Comparison of ENCODE assay signal across 17 mouse cellular contexts in genomic region chr11:86253342-86253741, GRCm38 (mm10). TPM values are rescaled to one million over a fixed set of nuclear protein-coding genes. Genes with fewer than 3 reads are reported as not detected.
DNase-seq lines count a peak whose midpoint lies in the region; TF ChIP-seq lines count a peak whose summit lies in the region.
"Had no signal": no experiment of that assay in that cellular context is flagged by ENCODE, and none has a peak within 500 bp of the region (broad histone marks: within the 10 kb centered on the region; RNA-seq: fewer than 3 reads in every experiment).

No protein-coding gene starts in this region.

- no peak overlapping the region for H3K4me3 ChIP-seq in MEL (ENCODE audit: control insufficient read depth in 1 of 2, insufficient read depth in 1 of 2, low read depth in 2 of 2, low read length in 2 of 2)
- H3K4me3 ChIP-seq in layer of hippocampus, adult 2 months, result no peak overlapping the region

- H3K9me3 ChIP-seq in MEL (replicated peaks; ENCODE audit: insufficient read depth, low read length), result no peaks in the 10 kb centered on the region
- H3K9me3 ChIP-seq: G1E had no signal

- H3K4me1 ChIP-seq in MEL (ENCODE audit: control insufficient read depth in 1 of 2, insufficient read depth in 2 of 2, low read length in 2 of 2), result peaks cover 9 to 16% of the 10 kb centered on the region in 2 experiments

- TF ChIP-seq RAD21 in MEL (IDR thresholded peaks at IDR 0.05; ENCODE audit: low read depth, low read length), result no peak

- H3K27ac ChIP-seq in MEL (ENCODE audit: control insufficient read depth, low read depth, low read length), result no peak overlapping the region
- H3K27ac ChIP-seq in layer of hippocampus, adult 2 months, result no peak overlapping the region

- no peak for DNase-seq in MEL (ENCODE audit: low read depth, low spot score)
- DNase-seq in layer of hippocampus, adult 2 months (ENCODE audit: low spot score in 2 of 2), result no peak
- DNase-seq: adrenal gland, adult 2 months; adrenal gland, adult 8-10 months; adrenal gland, postnatal 10 days; adrenal gland, postnatal 14 days; adrenal gland, postnatal 25 days; adrenal gland, postnatal 36 days; B cell, adult 2 months; cerebellum, adult 11 months; cerebellum, adult 11-12 months; cerebellum, adult 18-20 months; cerebellum, adult 2 months; cerebellum, adult 8-10 months had no signal

- TF ChIP-seq EP300 in MEL (IDR thresholded peaks at IDR 0.05; ENCODE audit: low read depth in 1 of 2, low read length in 2 of 2), result peak; percentile 16 to 49; a peak in 2 of 4 replicates

- H3K27me3 ChIP-seq in MEL (ENCODE audit: control insufficient read depth in 1 of 2, insufficient read depth in 2 of 2, low read length in 2 of 2), result no peaks in the 10 kb centered on the region
- H3K27me3 ChIP-seq: CH12.LX, Patski had no signal

- H3K36me3 ChIP-seq in MEL (ENCODE audit: control insufficient read depth in 1 of 2, insufficient read depth in 2 of 2, low read length in 2 of 2), result peaks cover 26 to 34% of the 10 kb centered on the region in 2 experiments

- TF ChIP-seq CTCF in MEL (IDR thresholded peaks at IDR 0.05 in 2 of 3, conservative IDR thresholded peaks at IDR 0.05 in 1 of 3; ENCODE audit: control insufficient read depth in 1 of 3, insufficient read depth in 1 of 3, low read depth in 2 of 3, low read length in 3 of 3, poor library complexity in 1 of 3, severe bottlenecking in 1 of 3), result no peak
- no peak for TF ChIP-seq CTCF in layer of hippocampus, adult 2 months (conservative IDR thresholded peaks at IDR 0.05)

- peaks cover 15% of the 10 kb centered on the region for H3K79me2 ChIP-seq in MEL (ENCODE audit: control insufficient read depth, insufficient read depth, low read length, poor library complexity)

- TF ChIP-seq POLR2A in MEL (IDR thresholded peaks at IDR 0.05; ENCODE audit: control insufficient read depth in 1 of 2, insufficient read depth in 1 of 2, low read depth in 1 of 2, low read length in 2 of 2, poor library complexity in 1 of 2), result no peak

- H3K9ac ChIP-seq in MEL (ENCODE audit: control insufficient read depth, low read depth, low read length, poor library complexity, severe bottlenecking), result no peak overlapping the region

TF ChIP-seq in MEL, 35 proteins besides CTCF, POLR2A, EP300 and RAD21:
- TF ChIP-seq ZNF384 (IDR thresholded peaks at IDR 0.05; ENCODE audit: low read depth, low read length), result peak; percentile 63
- no peak for TF ChIP-seq MAX (IDR thresholded peaks at IDR 0.05; ENCODE audit: low read length)
- peak; percentile 37; the same call in 1 of the 2 replicates for TF ChIP-seq GATA1 (IDR thresholded peaks at IDR 0.05; ENCODE audit: low read depth, low read length)
- TF ChIP-seq SIN3A (IDR thresholded peaks at IDR 0.05; ENCODE audit: low read length), result no peak; the same call in 1 of the 2 replicates
- 0 out of 2 replicates have a peak, but pooled peaks have one; percentile 5 for TF ChIP-seq BHLHE40 (IDR thresholded peaks at IDR 0.05; ENCODE audit: borderline replicate concordance, low read depth, low read length)
- no peak for TF ChIP-seq POLR2AphosphoS5 (IDR thresholded peaks at IDR 0.05; ENCODE audit: borderline replicate concordance, low read depth, low read length)
- 0 out of 2 replicates have a peak, but pooled peaks have one; percentile 22 for TF ChIP-seq ZKSCAN1 (IDR thresholded peaks at IDR 0.05; ENCODE audit: low read depth, low read length)
- 0 out of 2 replicates have a peak, but pooled peaks have one; percentile 23 for TF ChIP-seq MAZ (IDR thresholded peaks at IDR 0.05; ENCODE audit: low read depth, low read length)
- peak; percentile 64 for TF ChIP-seq RCOR1 (IDR thresholded peaks at IDR 0.05; ENCODE audit: low read depth, low read length)
- TF ChIP-seq MAFK (IDR thresholded peaks at IDR 0.05; ENCODE audit: borderline replicate concordance, low read depth, low read length), result 0 out of 2 replicates have a peak, but pooled peaks have one; percentile 17
- no peak for TF ChIP-seq MEF2A (IDR thresholded peaks at IDR 0.05; ENCODE audit: extremely low read depth, insufficient replicate concordance, low read depth, low read length, poor library complexity, severe bottlenecking)
- peak; percentile 51 for TF ChIP-seq ETS1 (IDR thresholded peaks at IDR 0.05; ENCODE audit: low read depth, low read length)
- TF ChIP-seq TCF12 (IDR thresholded peaks at IDR 0.05; ENCODE audit: low read depth, low read length), result 0 out of 2 replicates have a peak, but pooled peaks have one; percentile 15
- no peak for TF ChIP-seq USF1 (IDR thresholded peaks at IDR 0.05; ENCODE audit: low read depth, low read length)

RNA-seq across cellular contexts. Expression of gene Ints2, which starts 4.0 kb away (rescaled TPM):
- 66.6 and 75.3 TPM in 2 replicates for total RNA-seq in MEL (2012; rRNA removed)
- polyA plus RNA-seq in MEL (2012; ENCODE audit: insufficient read depth in 1 of 2, insufficient read length in 2 of 2, low read depth in 1 of 2, low replicate concordance in 2 of 2, missing spikeins in 1 of 2), result 100 to 1,000 TPM in 1 of 2 experiments, 10 to 100 TPM in 1; 43.0 to 120 TPM
- total RNA-seq in layer of hippocampus, adult 2 months (2021), result 10 to 100 TPM; 24.9 to 28.8 TPM

RNA-seq across cellular contexts. Expression of gene Brip1, which starts 52.3 kb away (rescaled TPM):
- total RNA-seq in MEL (2012; rRNA removed), result 14.7 and 14.9 TPM in 2 replicates
- 10 to 100 TPM; 13.4 to 20.9 TPM for polyA plus RNA-seq in MEL (2012; ENCODE audit: insufficient read depth in 1 of 2, insufficient read length in 2 of 2, low read depth in 1 of 2, low replicate concordance in 2 of 2, missing spikeins in 1 of 2)
- under 1 TPM; 0.34 to 0.64 TPM for total RNA-seq in layer of hippocampus, adult 2 months (2021)
